Mouse (Mus musculus): ENCODE data around the gene Scube1. TPM values are rescaled to one million over a fixed set of nuclear protein-coding genes. Genes with fewer than 3 reads are reported as not detected.

The Scube1 gene
- polyA plus RNA-seq, 1 experiment from 2014 or later: 14.8 TPM

- Histone ChIP-seq H3K4me2 (no peak overlapping the region), H3K36me3 (replicated peaks) (no peaks in the 10 kb centered on the region), H3K4me3 (no peak overlapping the region), H3K27ac (no peak overlapping the region), H3K9me3 (no peaks in the 10 kb centered on the region), H3K4me1 (peaks cover 21% of the 10 kb centered on the region), H3K9ac (no peak overlapping the region), H3K27me3 (replicated peaks) (no peaks in the 10 kb centered on the region)
- ATAC-seq (replicated peaks): no peak
- WGBS: 30% methylated on average over 10 of the region's 10 CpGs
Measured at GRCm38 (mm10) chr15:83706528-83707199, 18.2 kb downstream of the Scube1 start.

- 21% methylated on average over 13 of the region's 13 CpGs for WGBS
- no peak overlapping the region for H3K27ac ChIP-seq
- no peak overlapping the region for H3K4me3 ChIP-seq
- no peak for ATAC-seq (replicated peaks)
- peaks cover 36% of the 10 kb centered on the region for H3K4me1 ChIP-seq
- peaks cover 3% of the 10 kb centered on the region; the same call in 1 of the 2 replicates for H3K27me3 ChIP-seq (replicated peaks)
- no peak overlapping the region for H3K4me2 ChIP-seq
- no peak overlapping the region for H3K9ac ChIP-seq
- H3K36me3 ChIP-seq (replicated peaks): no peaks in the 10 kb centered on the region
- H3K9me3 ChIP-seq: no peaks in the 10 kb centered on the region
Measured at GRCm38 (mm10) chr15:83700593-83700923, 24.3 kb downstream of the Scube1 start.

- Histone ChIP-seq H3K4me3 (no peak overlapping the region), H3K9me3 (no peaks in the 10 kb centered on the region), H3K27me3 (replicated peaks) (peaks cover 3% of the 10 kb centered on the region; the same call in 1 of the 2 replicates), H3K27ac (no peak overlapping the region), H3K4me1 (peaks cover 36% of the 10 kb centered on the region), H3K36me3 (replicated peaks) (no peaks in the 10 kb centered on the region), H3K4me2 (no peak overlapping the region), H3K9ac (no peak overlapping the region)
- WGBS: 17% methylated on average over 11 of the region's 11 CpGs
- no peak for ATAC-seq (replicated peaks)
Measured at GRCm38 (mm10) chr15:83699834-83700592, 24.8 kb downstream of the Scube1 start.

- Histone ChIP-seq H3K4me3 (no peak overlapping the region), H3K9me3 (no peaks in the 10 kb centered on the region), H3K9ac (no peak overlapping the region), H3K4me1 (peaks cover 36% of the 10 kb centered on the region), H3K27ac (no peak overlapping the region), H3K27me3 (replicated peaks) (peaks cover 3% of the 10 kb centered on the region; the same call in 1 of the 2 replicates), H3K36me3 (replicated peaks) (no peaks in the 10 kb centered on the region), H3K4me2 (no peak overlapping the region)
- 13% methylated on average over 20 of the region's 20 CpGs for WGBS
- no peak for ATAC-seq (replicated peaks)
Measured at GRCm38 (mm10) chr15:83699132-83699833, 25.5 kb downstream of the Scube1 start.

GRCm38 (mm10) chr15:83696681-83697381 lies 28.0 kb downstream of the Scube1 start:
- 58% methylated on average over 14 of the region's 14 CpGs for WGBS
- H3K9me3 ChIP-seq: no peaks in the 10 kb centered on the region
- no peak overlapping the region for H3K9ac ChIP-seq
- H3K4me2 ChIP-seq: no peak overlapping the region
- no peaks in the 10 kb centered on the region for H3K36me3 ChIP-seq (replicated peaks)
- no peak overlapping the region for H3K27ac ChIP-seq
- no peak for ATAC-seq (replicated peaks)
- H3K4me1 ChIP-seq: peaks cover 36% of the 10 kb centered on the region
- no peak overlapping the region for H3K4me3 ChIP-seq
- H3K27me3 ChIP-seq (replicated peaks): peaks cover 3% of the 10 kb centered on the region; the same call in 1 of the 2 replicates

- Histone ChIP-seq H3K4me1 (peaks cover 26% of the 10 kb centered on the region), H3K4me2 (no peak overlapping the region), H3K27ac (no peak overlapping the region), H3K4me3 (no peak overlapping the region), H3K27me3 (replicated peaks) (peaks cover 3% of the 10 kb centered on the region; the same call in 1 of the 2 replicates), H3K9ac (no peak overlapping the region), H3K9me3 (no peaks in the 10 kb centered on the region), H3K36me3 (replicated peaks) (no peaks in the 10 kb centered on the region)
- WGBS: 82% methylated on average over 11 of the region's 11 CpGs
- ATAC-seq (replicated peaks): no peak
Measured at GRCm38 (mm10) chr15:83695159-83695558, 29.7 kb downstream of the Scube1 start.

- WGBS: 57% methylated on average over 8 of the region's 8 CpGs
- no peak overlapping the region for H3K27ac ChIP-seq
- no peak overlapping the region for H3K9ac ChIP-seq
- H3K27me3 ChIP-seq (replicated peaks): no peaks in the 10 kb centered on the region
- H3K9me3 ChIP-seq: no peaks in the 10 kb centered on the region
- no peak for ATAC-seq (replicated peaks)
- H3K36me3 ChIP-seq (replicated peaks): no peaks in the 10 kb centered on the region
- H3K4me1 ChIP-seq: peaks cover 1% of the 10 kb centered on the region
- H3K4me3 ChIP-seq: no peak overlapping the region
- H3K4me2 ChIP-seq: no peak overlapping the region
Measured at GRCm38 (mm10) chr15:83691901-83692361, 32.9 kb downstream of the Scube1 start.

GRCm38 (mm10) chr15:83689946-83690345 lies 34.9 kb downstream of the Scube1 start:
- Histone ChIP-seq H3K9ac (no peak overlapping the region), H3K4me2 (no peak overlapping the region), H3K36me3 (replicated peaks) (no peaks in the 10 kb centered on the region), H3K4me3 (no peak overlapping the region), H3K4me1 (no peaks in the 10 kb centered on the region), H3K27me3 (replicated peaks) (no peaks in the 10 kb centered on the region), H3K27ac (no peak overlapping the region), H3K9me3 (no peaks in the 10 kb centered on the region)
- WGBS: 87% methylated on average over 12 of the region's 12 CpGs
- no peak for ATAC-seq (replicated peaks)

- H3K4me1 ChIP-seq: no peaks in the 10 kb centered on the region
- WGBS: 59% methylated on average over 9 of the region's 9 CpGs
- ATAC-seq (replicated peaks): no peak
- H3K4me3 ChIP-seq: no peak overlapping the region
- H3K36me3 ChIP-seq (replicated peaks): no peaks in the 10 kb centered on the region
- H3K27ac ChIP-seq: no peak overlapping the region
- H3K27me3 ChIP-seq (replicated peaks): no peaks in the 10 kb centered on the region
- H3K9ac ChIP-seq: no peak overlapping the region
- H3K4me2 ChIP-seq: no peak overlapping the region
- H3K9me3 ChIP-seq: no peaks in the 10 kb centered on the region
Measured at GRCm38 (mm10) chr15:83686601-83687000, 38.2 kb downstream of the Scube1 start.

GRCm38 (mm10) chr15:83685950-83686349 lies 38.9 kb downstream of the Scube1 start:
- Histone ChIP-seq H3K4me2 (no peak overlapping the region), H3K9ac (no peak overlapping the region), H3K27ac (no peak overlapping the region), H3K36me3 (replicated peaks) (no peaks in the 10 kb centered on the region), H3K9me3 (no peaks in the 10 kb centered on the region), H3K27me3 (replicated peaks) (no peaks in the 10 kb centered on the region), H3K4me3 (no peak overlapping the region), H3K4me1 (no peaks in the 10 kb centered on the region)
- 98% methylated on average over 3 of the region's 3 CpGs for WGBS
- no peak for ATAC-seq (replicated peaks)

GRCm38 (mm10) chr15:83683051-83683561 lies 41.7 kb downstream of the Scube1 start:
- 64% methylated on average over 15 of the region's 15 CpGs for WGBS
- Histone ChIP-seq H3K36me3 (replicated peaks) (no peaks in the 10 kb centered on the region), H3K27me3 (replicated peaks) (0 out of 2 replicates have a peak, but pooled peaks cover 6% of the 10 kb centered on the region), H3K27ac (no peak overlapping the region), H3K9me3 (no peaks in the 10 kb centered on the region), H3K4me2 (no peak overlapping the region), H3K4me1 (peaks cover 11% of the 10 kb centered on the region), H3K4me3 (no peak overlapping the region), H3K9ac (no peak overlapping the region)
- no peak for ATAC-seq (replicated peaks)

- H3K9me3 ChIP-seq: no peaks in the 10 kb centered on the region
- no peak for ATAC-seq (replicated peaks)
- peaks cover 17% of the 10 kb centered on the region for H3K4me1 ChIP-seq
- H3K4me3 ChIP-seq: no peak overlapping the region
- 0 out of 2 replicates have a peak, but pooled peaks cover 6% of the 10 kb centered on the region for H3K27me3 ChIP-seq (replicated peaks)
- no peak overlapping the region for H3K4me2 ChIP-seq
- no peak overlapping the region for H3K9ac ChIP-seq
- no peaks in the 10 kb centered on the region for H3K36me3 ChIP-seq (replicated peaks)
- WGBS: 83% methylated on average over 7 of the region's 7 CpGs
- no peak overlapping the region for H3K27ac ChIP-seq
Measured at GRCm38 (mm10) chr15:83680300-83680699, 44.5 kb downstream of the Scube1 start.

Measured in midbrain, embryonic 15.5 days (tissue).